Comparison of ENCODE assay signal across 8 mouse cellular contexts in the genomic region with DNA sequence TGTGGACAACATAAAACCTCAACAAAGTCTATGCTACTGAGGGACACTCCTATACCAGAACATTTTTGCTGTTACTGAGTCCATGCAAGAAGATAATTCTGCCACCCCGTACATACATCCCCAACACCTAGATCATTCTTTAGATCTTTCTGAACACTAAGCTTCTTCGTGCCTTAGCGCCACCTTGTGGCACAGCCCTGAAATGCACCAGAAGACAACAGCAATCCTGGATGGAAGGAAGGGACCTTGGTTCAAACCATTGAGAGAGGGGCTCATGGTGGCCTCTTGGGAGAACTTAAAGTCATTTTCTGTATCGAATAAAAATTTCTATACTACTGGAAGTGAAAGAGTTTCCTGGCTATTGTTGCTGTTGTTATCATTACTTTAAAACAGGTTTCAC. TPM values are rescaled to one million over a fixed set of nuclear protein-coding genes. Genes with fewer than 3 reads are reported as not detected.
DNase-seq lines count a peak whose midpoint lies in the region; ATAC-seq and TF ChIP-seq lines count a peak whose summit lies in the region.
"Not testable (repeated sequence)": the region's sequence is repeated elsewhere in the genome, so short reads cannot be mapped to it uniquely, and the experiment has no call there.
"Had no signal": no experiment of that assay in that cellular context is flagged by ENCODE, and none has a peak within 500 bp of the region (broad histone marks: within the 10 kb centered on the region; RNA-seq: fewer than 3 reads in every experiment).

No protein-coding gene starts in this region.

- peak; percentile 34 for TF ChIP-seq CTCF in Patski (IDR thresholded peaks at IDR 0.05)
- TF ChIP-seq CTCF in cerebellum, adult 2 months (IDR thresholded peaks at IDR 0.05; ENCODE audit: borderline replicate concordance, insufficient read depth, low read depth, low read length) = not testable (repeated sequence)
- peak; percentile 48 for TF ChIP-seq CTCF in gastrocnemius, adult 2 months (IDR thresholded peaks at IDR 0.05)

- 15% methylated on average over 4 of the region's 4 CpGs for WGBS in cerebellum, adult 2 months

- CTCF ChIA-PET in Patski (lab: Charles Lee) = not testable (repeated sequence)

- in situ Hi-C loops in Patski (cut with MboI; ENCODE audit: low pct_unique_long_range_greater_than_20kb) = not testable (repeated sequence)

- ATAC-seq in Patski = not testable (repeated sequence)

- H3K27ac ChIP-seq in cerebellum, adult 2 months (ENCODE audit: insufficient read depth, low read length); gastrocnemius, adult 2 months: not testable (repeated sequence)

- DNase-seq in Patski (ENCODE audit: low read depth, low spot score) = not testable (repeated sequence)
- DNase-seq in cerebellum, adult 2 months = peak; percentile 6 to 30
- DNase-seq in gastrocnemius, adult 2 months = peak; percentile 23
- peak; percentile 59 for DNase-seq in kidney, adult 18-20 months
- peak; percentile 37 to 60 for DNase-seq in left cerebral cortex, adult 18-20 months (ENCODE audit: low spot score in 2 of 2)
- DNase-seq in lung, postnatal 4 days = peak; percentile 41 to 48
- DNase-seq in spleen, postnatal 10 days (ENCODE audit: low spot score in 2 of 2) = peak; percentile 18 to 65

- not testable (repeated sequence) for H3K4me1 ChIP-seq in cerebellum, adult 2 months (ENCODE audit: control insufficient read depth, insufficient read depth, low read length)

- TF ChIP-seq POLR2A in cerebellum, adult 2 months (IDR thresholded peaks at IDR 0.05; ENCODE audit: borderline replicate concordance, insufficient read depth, low read length) = not testable (repeated sequence)

- intact Hi-C loops in gastrocnemius, adult 2 months (cut with DNase I) = not testable (repeated sequence)

- not testable (repeated sequence) for H3K27me3 ChIP-seq in Patski; cerebellum, adult 2 months (ENCODE audit: control insufficient read depth, insufficient read depth, low read length)

- POLR2A ChIA-PET in Patski (lab: Charles Lee) = not testable (repeated sequence)

- H3K4me3 ChIP-seq in cerebellum, adult 2 months (replicated peaks; ENCODE audit: insufficient read depth, low read depth, low read length); gastrocnemius, adult 2 months: not testable (repeated sequence)

RNA-seq across cellular contexts. Expression of a gene that starts 37.6 kb away (rescaled TPM):
- not detected for polyA plus RNA-seq in Patski (2021)
- 0.16 TPM in 2 replicates for polyA plus RNA-seq in cerebellum, adult 2 months (2012; rRNA removed)
- total RNA-seq in gastrocnemius, adult 2 months (2021) = not detected
- 1 to 10 TPM; 4.2 to 4.7 TPM for total RNA-seq in left cerebral cortex, adult 18-20 months (2021)
- polyA plus RNA-seq: midbrain, embryonic 13.5 days had no signal

Comparison
In these comparisons a context has a peak if more than half of its experiments do, and no peak if none do; other contexts are left out.
1. RNA of a gene that starts 37.6 kb away (total RNA-seq): 4.2 to 4.7 TPM in left cerebral cortex, adult 18-20 months; not detected in gastrocnemius, adult 2 months; every median in the first group is over 4 times any median in the second.